Mouse (Mus musculus): ENCODE data around the gene Aars2.

The Aars2 gene

DNA sequence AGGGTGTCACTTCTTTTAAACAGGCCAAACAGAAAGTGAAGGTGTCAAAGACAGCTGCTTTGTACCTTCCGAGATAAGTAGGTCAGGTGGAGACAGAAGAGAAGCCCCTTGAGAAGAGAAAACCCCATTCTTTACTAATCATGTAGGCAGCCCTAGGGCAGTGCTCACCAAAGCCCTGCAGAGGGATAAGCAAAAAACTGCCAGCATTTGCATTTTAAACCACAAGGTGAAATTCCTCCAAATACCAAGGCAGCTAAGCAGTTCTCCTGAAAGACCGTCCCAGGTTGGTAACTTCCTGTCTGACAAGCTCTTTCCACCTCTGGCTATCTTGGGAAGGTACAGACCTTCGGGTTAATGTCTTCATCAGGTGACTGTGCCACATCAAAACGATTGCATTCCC, 4.3 kb upstream of the Aars2 start:
- no peak for DNase-seq

DNA sequence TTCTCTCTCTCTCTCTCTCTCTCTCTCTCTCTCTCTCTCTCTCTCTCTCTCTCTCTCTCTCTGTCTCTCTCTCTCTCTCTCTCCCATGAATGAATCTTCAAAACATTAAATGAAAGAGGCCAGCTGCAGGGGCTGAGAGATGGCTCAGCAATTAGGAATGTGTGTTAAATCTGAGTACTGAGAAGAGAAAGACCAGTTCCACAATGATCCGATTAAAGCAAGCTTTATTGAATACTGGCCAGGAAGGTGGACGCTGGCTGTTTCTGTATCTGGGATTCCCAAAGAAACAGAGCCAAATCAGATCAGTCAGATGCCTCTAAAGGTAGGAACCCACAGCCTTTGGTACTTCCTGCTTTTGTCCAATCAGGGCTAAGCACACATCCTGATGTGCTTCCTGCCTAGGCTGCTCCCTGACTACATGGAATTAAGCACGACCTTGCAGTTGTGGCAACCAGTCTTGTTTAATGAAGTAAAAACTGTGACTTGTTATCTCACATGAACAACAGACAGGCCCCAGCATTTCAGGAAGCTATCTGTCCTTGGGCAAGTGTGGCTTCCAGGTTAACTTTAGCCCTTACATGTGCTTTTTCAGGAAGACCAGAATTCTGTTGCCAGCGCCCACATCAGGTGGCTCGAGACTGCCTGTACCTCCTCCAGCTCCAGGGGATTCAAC, 3.2 kb upstream of the Aars2 start:
- DNase-seq = no peak

DNA sequence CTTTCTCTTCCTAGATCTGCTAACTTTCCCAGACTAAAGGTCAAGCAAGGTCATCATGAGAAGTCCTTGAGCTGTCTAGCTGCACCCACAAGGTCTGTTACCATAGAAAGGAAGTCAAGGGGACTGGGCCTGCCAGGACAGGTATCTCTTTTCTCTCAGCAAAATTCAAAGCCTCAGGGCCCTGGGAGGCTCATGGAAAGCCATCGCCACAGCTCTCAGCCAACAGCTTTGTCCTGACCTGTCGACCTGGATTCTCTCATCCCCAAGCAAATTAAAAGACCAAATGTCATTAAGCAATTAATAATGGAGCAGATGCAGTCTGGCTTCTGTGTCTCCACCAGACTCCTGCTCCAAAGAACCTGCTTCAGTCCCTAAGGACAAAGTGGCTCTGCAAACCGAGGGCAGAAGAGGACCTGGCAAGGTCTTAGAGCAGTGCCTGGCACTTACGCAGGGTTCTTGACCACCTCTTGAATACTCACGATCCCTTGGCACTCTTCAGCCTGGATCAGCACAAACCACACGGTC, 638 bp upstream of the Aars2 start:
- DNase-seq = peak in 1 of 2 experiments; percentile 38

DNA sequence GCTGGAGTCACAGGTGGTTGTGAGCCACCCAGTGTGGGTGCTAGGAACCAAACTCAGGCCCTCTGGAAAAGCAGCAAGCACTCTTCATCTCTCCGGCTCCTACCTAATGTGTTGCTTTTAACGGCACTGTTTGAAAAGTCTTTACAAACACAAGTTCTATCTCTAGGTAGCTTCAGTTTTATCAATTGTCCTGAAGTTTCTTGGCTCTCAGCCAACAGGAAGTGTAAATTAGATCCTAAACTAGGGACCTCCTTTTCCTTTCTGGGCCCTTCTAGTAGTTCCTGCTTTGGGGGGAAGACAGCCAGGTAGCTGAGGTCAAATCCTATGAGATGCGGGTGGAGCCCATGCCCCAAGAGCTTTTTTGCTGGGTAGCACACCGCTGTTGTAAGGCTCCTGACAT, 4.2 kb downstream of the Aars2 start:
- no peak for DNase-seq

DNA sequence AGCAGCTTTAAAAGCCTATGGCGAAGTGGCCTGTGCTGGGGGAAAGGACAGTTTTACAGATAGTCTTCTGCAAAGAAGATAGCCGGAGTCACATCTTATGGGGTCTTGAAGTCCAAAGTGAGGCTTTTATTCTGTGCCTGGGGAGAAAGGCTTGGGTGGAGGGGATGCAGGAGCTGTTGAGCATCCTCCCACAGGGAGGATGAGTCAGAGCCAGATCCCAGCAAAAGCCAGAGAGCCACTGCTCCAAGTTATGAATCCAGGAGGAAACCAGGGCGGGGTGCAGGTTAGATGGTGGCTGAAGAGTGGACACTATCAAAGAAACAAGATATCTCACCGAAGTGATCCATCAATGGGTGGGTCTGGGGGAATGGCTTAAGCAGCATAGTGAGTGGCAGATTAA, 5.1 kb downstream of the Aars2 start:
- no peak for DNase-seq

DNA sequence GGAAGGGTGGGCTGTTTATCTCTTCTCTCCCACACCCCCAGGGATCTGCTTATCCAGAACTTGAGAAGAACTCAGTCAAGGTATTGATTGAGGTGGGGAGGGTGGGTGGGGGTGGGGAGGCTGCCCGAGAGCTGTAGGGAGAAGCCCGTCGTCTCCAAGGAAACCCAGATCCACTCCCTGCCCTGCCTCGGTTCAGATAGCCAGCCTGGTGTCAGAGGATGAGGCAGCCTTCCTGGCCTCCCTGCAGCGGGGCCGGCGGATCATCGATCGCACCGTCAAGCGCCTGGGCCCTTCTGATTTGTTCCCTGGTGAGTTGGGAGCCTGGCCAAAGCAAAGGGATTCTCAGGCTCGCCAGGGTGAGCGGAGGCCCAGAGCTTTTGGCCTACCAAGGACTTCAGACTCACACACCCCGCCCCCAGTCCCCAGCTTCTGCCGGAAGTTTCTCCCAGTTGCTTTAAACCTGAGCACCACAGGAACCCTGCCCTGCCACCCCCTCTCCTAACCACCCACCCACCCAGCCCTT, 8.6 kb downstream of the Aars2 start:
- peak in 1 of 2 experiments; percentile 36 for DNase-seq

DNA sequence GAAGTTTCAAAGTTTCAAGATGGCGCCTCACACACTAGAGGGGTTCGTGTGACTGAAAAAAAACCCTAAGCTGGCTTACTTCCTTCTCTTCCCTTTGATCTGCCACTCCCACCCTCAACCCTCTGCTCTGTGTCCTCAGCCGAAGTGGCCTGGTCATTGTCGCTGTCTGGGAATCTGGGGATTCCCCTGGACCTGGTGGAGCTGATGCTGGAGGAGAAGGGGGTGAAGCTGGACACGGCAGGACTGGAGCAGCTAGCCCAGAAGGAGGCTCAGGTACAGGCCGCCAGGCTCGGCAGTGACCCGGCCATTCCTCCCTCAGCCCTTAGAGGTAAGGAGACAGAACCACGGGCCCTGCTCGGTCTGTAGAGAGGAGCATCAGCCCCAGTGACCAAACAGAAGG, 9.2 kb downstream of the Aars2 start:
- no peak for DNase-seq

DNA sequence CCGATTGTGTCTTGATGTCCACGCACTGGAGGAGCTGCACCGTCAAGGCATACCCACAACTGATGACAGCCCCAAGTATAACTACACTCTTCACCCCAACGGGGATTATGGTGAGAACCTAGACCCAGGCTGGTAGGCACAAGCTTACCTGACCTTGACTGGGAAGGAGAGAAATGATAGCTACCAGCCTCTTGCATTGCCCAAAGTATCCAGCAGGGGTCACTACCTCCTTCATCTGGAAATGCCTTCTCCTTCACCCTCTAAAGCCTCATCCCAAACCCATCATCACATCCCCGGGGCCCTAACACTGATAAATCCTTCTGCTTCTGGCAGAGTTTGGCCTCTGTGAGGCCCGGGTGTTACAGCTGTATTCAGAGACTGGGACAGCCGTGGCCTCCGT, 9.8 kb downstream of the Aars2 start:
- peak; percentile 95 to 98 for DNase-seq

DNA sequence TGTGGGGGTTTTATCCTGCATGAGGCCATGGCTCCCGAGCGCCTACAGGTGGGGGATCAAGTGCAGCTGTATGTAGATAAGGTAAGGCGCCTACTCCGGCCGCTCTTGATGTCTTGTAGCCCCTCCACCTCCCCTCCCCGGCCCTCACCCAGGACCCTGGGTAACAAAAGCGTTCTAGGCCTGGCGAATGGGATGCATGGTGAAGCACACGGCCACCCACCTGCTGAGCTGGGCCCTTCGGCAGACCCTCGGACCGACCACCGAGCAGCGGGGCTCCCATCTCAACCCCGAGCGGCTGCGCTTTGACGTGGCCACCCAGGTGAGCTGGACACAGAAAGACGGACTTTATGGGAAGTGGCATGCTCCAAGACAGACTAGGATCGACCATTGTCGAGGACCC, 10.5 kb downstream of the Aars2 start:
- DNase-seq = peak in 1 of 2 experiments; percentile 36

DNA sequence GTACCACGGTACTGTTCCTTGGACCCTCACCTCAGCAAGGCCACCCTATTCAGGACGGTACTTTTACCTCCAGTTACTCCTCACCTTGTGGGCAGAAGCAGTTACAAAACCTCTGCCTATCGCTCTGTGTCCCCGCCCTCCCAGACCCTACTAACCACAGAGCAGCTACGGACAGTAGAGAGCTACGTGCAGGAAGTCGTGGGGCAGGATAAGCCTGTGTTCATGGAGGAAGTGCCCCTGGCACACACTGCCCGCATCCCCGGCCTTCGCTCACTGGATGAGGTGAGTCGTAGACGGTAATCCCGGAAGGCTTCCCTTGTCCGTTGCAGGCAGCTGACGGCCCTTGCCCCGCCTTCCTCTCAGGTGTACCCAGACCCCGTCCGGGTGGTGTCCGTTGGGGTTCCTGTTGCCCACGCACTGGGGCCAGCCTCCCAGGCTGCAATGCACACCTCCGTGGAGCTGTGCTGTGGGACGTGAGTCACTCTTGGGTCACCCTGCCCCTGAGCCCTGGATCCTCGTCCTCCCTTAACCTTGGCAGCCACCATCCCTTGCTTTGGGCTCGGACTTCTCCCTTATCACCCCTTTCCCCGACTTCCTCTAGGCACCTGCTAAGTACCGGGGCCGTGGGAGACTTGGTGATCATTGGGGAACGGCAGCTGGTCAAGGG, 11.0 kb downstream of the Aars2 start:
- peak in 1 of 2 experiments; percentile 36 for DNase-seq

DNA sequence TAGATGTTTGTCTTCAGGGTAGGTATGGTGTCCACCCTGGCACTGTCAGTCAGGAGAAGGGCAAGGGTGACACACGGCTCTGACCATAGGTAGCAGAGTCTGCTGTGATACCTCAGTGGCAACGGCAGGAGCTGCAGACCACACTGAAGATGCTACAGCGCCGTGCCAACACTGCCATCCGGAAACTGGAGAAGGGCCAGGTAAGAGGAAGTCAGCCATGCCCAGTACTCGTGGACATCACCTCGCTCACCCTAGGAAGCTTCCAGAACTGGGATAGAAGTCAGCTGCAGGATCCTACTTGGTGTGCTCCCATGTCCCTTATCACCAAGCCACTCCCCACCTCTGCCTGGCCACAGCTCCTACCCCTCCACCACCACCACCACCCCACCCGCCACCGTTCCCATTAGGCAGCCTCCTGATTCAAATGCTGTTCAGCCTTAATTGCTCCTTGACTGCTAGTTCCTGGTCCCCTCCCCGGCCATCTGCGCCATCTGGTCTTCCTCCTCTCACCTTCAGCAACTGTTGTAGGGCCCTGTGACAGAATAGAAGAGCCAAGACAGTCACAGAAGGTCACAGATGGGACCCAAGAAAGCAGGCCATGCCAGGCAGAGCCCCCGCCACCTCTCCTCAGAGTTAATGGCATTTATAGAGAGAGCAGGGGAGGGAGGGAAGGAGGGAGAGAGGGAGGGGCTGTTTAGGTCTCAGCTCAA, 12.3 kb downstream of the Aars2 start:
- peak; percentile 92 to 94 for DNase-seq

DNA sequence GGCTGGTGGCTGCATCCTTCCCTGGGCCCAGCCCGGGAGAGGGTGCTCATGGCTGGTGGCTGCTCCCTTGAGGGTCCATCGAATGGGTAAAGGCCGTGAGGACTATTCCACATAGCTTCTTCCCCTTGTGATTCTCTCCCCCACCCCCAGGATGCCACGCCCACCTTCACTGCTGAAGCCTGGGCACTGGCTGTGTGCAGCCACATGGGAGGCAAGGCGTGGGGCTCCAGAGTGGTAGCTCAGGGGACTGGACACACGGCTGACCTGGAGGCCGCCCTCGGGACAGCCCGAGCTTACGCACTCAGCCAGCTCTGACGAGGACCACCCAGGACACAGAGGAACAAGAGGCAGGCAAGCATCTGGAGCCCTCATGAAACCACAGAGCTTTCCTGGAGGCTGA, 13.5 kb downstream of the Aars2 start:
- DNase-seq = peak in 1 of 2 experiments; percentile 53

DNA sequence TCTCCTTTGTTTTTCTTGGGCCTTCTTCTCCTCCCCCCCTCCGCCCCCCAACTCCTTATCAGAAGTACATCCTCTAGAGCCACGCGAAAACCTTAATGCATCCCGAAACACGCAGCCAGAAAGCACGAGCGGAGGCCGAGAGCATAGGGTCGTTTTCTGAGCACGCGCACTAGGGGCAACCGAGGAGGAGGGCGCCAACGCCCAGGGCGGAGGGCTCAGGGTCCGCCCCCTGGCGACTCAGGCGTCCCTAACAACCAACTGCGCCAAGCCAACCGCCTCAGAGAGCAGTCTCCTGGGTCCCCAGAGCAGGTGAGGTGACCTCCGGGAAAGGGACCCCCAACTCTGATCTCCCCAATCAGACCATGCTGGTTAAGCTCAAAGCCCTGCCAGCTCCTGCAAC, 16.6 kb downstream of the Aars2 start, which contains the start of gene Tcte1:
Gene Tcte1 (plus strand): TSS at position 172 of the 400 bp plus-strand sequence.
- peak; percentile 76 to 81 for DNase-seq

DNA sequence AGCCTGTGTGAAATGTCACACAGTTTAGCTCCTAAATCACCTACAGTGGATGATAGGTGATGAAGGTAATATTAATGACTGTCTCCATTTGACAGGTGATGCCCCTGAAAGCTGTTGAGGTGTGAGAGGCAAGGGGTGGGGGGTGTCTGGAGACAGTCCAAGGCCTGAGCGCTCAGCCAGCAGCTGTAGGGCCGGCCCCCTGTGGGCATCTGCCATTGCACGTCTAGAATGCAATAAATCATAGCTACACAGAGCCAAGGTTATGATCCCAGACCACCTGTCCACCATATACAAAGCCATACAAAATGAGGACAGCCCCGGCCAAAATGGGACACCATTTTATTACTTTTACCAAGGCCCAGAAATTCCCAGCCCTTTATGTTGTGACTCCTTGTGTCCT, 18.3 kb downstream of the Aars2 start:
- peak; percentile 90 to 93 for DNase-seq

DNA sequence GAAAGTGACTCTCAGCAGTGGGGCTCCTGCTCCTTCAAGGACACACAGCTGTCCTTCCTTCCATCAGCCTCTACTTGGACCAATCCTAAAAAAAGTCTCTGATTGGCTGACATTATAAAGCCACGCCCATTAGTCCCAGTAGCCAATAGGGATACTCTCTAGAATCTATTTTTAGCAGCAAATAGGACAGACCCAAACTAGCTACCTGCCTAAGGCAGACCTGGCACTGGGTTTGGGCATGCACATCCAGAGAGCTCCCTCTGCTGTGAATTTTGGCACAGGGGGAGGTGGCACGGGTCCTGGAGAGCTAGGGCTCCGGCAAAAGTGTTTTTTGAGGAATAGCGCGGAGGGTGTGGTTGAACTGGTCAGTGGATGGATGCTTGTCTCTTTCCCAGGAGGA, 19.9 kb downstream of the Aars2 start:
- DNase-seq = peak; percentile 78

DNA sequence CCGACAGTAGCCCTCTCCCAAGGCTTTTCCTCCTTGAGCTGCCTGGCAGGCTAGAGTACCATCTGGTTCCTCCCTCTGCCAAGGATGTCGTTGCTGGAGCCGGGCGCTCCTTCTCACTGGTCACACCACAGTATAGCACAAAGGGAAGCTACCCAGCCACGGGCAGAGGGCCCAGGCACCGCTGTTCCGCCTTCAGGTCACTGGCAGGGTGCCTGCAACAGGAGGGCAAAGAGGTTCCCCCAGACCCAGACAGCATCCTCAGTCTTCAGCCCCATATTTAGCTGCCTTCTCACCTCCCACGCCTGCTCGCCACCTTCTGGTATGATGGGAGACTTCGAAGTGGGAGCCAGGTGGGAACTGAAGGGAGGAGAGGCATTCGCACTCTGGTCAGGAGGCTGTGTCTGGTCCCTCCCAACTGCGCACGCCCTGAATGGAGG, 23.7 kb downstream of the Aars2 start:
- peak; percentile 98 to 99 for DNase-seq

DNA sequence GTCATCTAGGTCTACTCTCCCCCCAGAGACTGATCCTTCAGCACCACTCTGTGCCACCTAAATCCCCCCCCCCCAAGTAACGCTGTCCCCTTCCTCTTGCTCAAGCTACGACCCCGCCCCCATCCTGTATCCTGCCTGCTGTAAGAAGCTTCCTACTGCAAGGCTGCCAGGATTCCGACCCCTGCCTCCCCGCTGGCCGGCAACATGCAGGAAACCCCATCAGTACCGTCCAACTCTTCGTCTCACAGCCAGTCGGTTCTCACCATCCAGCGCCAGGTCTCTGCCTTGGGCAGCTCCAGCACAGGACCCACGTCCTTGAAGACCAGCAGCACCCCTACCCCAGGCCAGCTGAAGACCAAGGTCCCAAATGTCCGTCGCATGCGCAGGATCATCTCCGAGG, 26.3 kb downstream of the Aars2 start:
- peak; percentile 58 to 65 for DNase-seq

DNA sequence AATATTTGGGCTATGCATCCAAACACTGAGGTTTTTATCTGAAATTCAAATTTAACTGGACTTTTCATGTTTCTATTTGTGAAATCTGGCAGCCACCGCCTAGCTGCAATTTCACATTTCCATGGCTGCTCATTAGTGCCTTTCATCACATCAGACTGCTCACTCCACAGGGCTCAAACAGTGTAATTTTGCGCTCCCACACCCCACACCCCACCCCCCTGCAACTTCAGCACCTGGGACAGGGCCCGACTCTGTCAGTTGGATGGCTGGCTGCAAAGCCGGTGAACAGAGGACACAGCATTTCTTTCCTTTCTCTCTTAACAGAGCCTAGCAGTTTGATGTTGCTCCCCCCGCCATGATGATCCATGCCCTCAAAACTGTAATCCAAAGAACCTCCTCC, 29.6 kb downstream of the Aars2 start:
- DNase-seq = peak in 1 of 2 experiments; percentile 29

DNA sequence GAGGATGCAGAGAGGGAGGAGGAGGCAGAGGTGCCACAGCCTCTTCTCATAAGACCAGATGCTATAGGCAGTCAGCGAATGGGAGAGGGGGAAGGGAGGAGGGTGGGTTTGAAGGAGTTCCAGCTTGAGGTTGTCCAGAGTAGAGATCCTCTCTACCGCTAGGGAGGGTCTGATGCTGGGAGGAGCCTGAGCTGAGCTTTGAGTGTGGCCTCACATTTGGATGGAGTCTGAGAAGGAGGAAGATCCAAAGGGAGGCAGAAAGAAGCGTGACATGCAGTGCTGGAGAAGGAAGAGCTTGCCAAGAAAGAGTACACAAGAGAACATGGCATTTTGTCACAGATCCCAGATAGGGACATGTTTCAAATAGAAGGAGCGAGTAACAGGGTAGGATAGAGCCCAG, 31.8 kb downstream of the Aars2 start:
- no peak for DNase-seq

DNA sequence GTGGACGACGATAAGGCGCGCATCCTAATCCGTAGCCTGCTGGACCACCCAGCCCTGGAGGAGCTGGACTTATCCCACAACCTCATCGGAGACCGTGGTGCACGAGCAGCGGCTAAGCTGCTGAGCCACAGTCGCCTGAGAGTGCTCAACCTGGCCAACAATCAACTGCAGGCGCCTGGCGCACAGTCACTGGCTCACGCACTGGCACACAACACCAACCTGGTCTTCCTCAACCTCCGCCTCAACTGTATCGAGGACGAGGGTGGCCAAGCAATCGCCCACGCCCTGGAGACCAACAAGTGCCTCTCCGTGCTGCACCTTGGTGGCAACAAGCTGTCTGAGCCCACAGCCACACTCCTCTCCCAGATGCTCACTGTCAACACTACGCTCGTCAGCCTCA, 33.0 kb downstream of the Aars2 start:
- peak; percentile 54 to 59 for DNase-seq

DNA sequence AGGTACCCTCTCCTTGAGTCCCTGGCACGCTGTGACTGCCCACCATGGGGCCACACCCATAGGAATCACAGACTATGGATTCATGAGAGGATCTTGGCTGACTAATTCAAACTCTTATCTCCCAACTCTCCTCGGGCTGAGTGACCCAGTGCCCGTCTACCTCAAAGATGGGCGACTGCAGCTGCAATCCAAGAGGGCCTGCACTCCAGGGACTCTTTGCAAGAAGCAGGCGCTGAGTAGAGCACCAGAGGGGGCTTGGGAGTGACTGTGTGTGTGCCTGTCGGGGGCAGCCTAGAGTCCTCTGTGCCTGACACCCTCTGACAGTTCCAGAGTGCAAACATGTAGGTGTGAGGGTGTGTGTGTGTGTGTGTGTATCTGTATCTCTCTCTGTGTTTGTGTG, 35.5 kb downstream of the Aars2 start:
- DNase-seq = peak; percentile 50 to 51

DNA sequence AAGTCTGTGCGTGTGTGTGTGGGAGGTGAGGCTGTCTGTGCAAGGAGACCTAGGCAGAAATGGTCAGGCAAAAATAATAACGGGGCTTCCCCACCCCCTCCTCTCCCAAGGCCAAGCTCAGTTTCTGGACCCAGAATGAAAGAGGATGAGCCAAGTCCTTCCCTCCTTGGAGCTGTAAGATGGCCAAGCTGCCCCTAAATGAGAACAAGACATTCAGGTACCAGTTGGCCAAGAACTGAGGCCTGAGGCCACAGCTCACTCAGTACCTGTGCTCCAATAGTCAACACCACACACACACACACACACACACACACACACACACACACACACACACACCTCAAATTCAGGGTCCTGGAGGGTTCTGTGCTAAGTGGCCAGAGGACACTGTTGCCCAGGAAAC, 36.1 kb downstream of the Aars2 start:
- DNase-seq = peak; percentile 86 to 91

DNA sequence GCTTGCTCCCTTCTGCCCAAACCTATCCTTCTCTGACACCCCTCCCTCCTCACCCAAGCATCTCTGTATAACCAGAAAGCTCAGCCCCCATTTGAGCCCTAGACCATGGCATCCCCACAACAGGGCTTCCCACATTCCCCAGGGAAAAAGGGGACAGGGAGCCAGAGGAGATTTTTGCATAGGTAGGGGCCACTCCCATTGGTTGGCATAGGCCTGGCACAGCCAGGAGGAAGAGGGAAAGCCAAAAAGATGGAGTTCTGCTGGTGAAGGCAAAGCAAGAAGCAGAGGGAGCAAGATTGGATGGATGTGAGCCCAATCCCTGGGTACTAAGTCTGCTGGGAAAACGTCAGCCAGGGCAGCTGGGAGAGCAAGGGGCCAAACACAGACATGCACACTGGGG, 36.5 kb downstream of the Aars2 start:
- DNase-seq = peak; percentile 64 to 71

Measured in cerebellum, postnatal 10 days (tissue).